Mouse (Mus musculus) gastrocnemius, postnatal 36 days (tissue): ENCODE measurements around the gene Als2. TPM values are rescaled to one million over a fixed set of nuclear protein-coding genes. Genes with fewer than 3 reads are reported as not detected.

ENCODE experiments used
- total RNA-seq, 2 experiments: library from RNA; stranded (reverse); gene quantifications; 2 replicates each; pipeline ENCODE4 v1.2.3; 2021

Als2 gene
- total RNA-seq, 2 experiments from 2014 or later: 13.6 to 16.1 TPM

Other genes with a start within 250 kb of the Als2 start
- gene C2cd6, start 142.3 kb downstream of the Als2 start, total RNA-seq: not detected
- gene Tmem237, start 116.8 kb downstream of the Als2 start, total RNA-seq: 1 to 10 TPM; 2.2 to 2.6 TPM
- gene Mpp4, start 73.8 kb downstream of the Als2 start, total RNA-seq: under 1 TPM; 0.10 to 0.17 TPM
- not detected for gene Cdk15, start 19.7 kb upstream of the Als2 start, total RNA-seq
- 10 to 100 TPM; 27.9 to 41.0 TPM for gene Fzd7, start 245.2 kb upstream of the Als2 start, total RNA-seq